Mouse (Mus musculus) forebrain, postnatal 0 days (tissue): ENCODE measurements around the gene Dppa4. TPM values are rescaled to one million over a fixed set of nuclear protein-coding genes. Genes with fewer than 3 reads are reported as not detected.
A peak's percentile ranks its signal among the peaks of the same experiment; 100 is the strongest.

Source experiments
- ATAC-seq: fragments of 200-750 bp; cut with Nextera tagmentation; 2 replicates; pipeline ENCODE4 v1.8.0; 2017; ENCODE audit warnings: mild to moderate bottlenecking, moderate library complexity
- DNase-seq: peaks from one replicate; pipeline ENCODE4 v3.0.0-alpha.2; 2015
- H3K27ac ChIP-seq: fragments of 300-500 bp; sonication (generic); 2 replicates; pipeline ENCODE4 v1.5.1; 2014; ENCODE audit warnings: low read depth, mild to moderate bottlenecking, antibody characterized with exemption, low read length, moderate library complexity, mixed read lengths
- H3K27me3 ChIP-seq: fragments of 300-500 bp; sonication (generic); 2 replicates; pipeline ENCODE4 v1.6.1; 2014; ENCODE audit warnings: mild to moderate bottlenecking, low read length, mixed read lengths; ENCODE audit not compliant: insufficient read depth
- H3K36me3 ChIP-seq: fragments of 300-500 bp; sonication (generic); 2 replicates; pipeline ENCODE4 v1.6.1; 2014; ENCODE audit warnings: mild to moderate bottlenecking, moderate library complexity; ENCODE audit not compliant: insufficient read depth
- H3K4me1 ChIP-seq: fragments of 300-500 bp; sonication (generic); 2 replicates; pipeline ENCODE4 v1.6.1; 2014; ENCODE audit warnings: antibody characterized with exemption; ENCODE audit not compliant: insufficient read depth
- H3K4me2 ChIP-seq: fragments of 300-500 bp; sonication (generic); 2 replicates; pipeline ENCODE4 v1.6.1; 2014; ENCODE audit warnings: low read depth, mild to moderate bottlenecking, moderate library complexity
- H3K4me3 ChIP-seq: fragments of 300-500 bp; sonication (generic); 2 replicates; pipeline ENCODE4 v1.5.1; 2014; ENCODE audit warnings: low read depth, low read length, mixed read lengths
- H3K9ac ChIP-seq: fragments of 300-500 bp; sonication (generic); 2 replicates; pipeline ENCODE4 v1.6.1; 2014; ENCODE audit warnings: mild to moderate bottlenecking
- H3K9me3 ChIP-seq: fragments of 300-500 bp; sonication (generic); 2 replicates; pipeline ENCODE4 v1.6.1; 2016; ENCODE audit warnings: low read length
- CTCF ChIP-seq: sonication (generic); IDR thresholded peaks from 2 replicates; pipeline ENCODE4 v1.5.1; 2016; ENCODE audit warnings: antibody characterized with exemption, control low read depth, low read depth
- WGBS: fragments of 180-500 bp; shearing (Covaris S2); extraction: QIAGEN DNeasy Blood & Tissue Kit; methylation state at CpG from one replicate; pipeline ENCODE4 v1.1.7; 2014; 5-methylcytosine and 5-hydroxymethylcytosine counted together
- polyA plus RNA-seq: library from polyadenylated mRNA; unstranded; fragments of >200 nt; fragmentation: Nextera tagmentation; extraction: Ambion mirVana; gene quantifications from 2 replicates; pipeline ENCODE4 v1.2.1, GENCODE M21; 2015
- total RNA-seq: library from RNA; depleted of rRNA; stranded (reverse); fragments of >200 nt; gene quantifications from 2 replicates; pipeline ENCODE4 v1.2.3, GENCODE M21; 2014; rRNA removed

Gene Dppa4
- total and polyA plus RNA-seq, 2 experiments from 2014 or later = not detected

- no peaks in the 10 kb centered on the region for H3K9me3 ChIP-seq
- no peaks in the 10 kb centered on the region for H3K36me3 ChIP-seq
- no peak overlapping the region for H3K4me3 ChIP-seq
- DNase-seq (peak; percentile 9), ATAC-seq (peak; percentile 38; the same call in 1 of the 2 replicates)
- WGBS = 62% methylated on average over 6 of the region's 6 CpGs
- H3K9ac ChIP-seq = no peak overlapping the region
- no peak overlapping the region for H3K4me2 ChIP-seq
- H3K27ac ChIP-seq = no peak overlapping the region
- TF ChIP-seq CTCF = no peak
- no peaks in the 10 kb centered on the region for H3K4me1 ChIP-seq
- no peaks in the 10 kb centered on the region for H3K27me3 ChIP-seq
These were observed 39.6 kb downstream of the Dppa4 start for GRCm38 (mm10) chr16:48323133-48323532.

- 89% methylated on average over 8 of the region's 8 CpGs for WGBS
- no peak for DNase-seq
- Histone ChIP-seq H3K36me3 (no peaks in the 10 kb centered on the region), H3K4me2 (no peak overlapping the region), H3K9ac (no peak overlapping the region), H3K27ac (no peak overlapping the region), H3K4me3 (no peak overlapping the region), H3K4me1 (no peaks in the 10 kb centered on the region), H3K27me3 (no peaks in the 10 kb centered on the region), H3K9me3 (no peaks in the 10 kb centered on the region)
- no peak for TF ChIP-seq CTCF
- ATAC-seq = peak; percentile 23; the same call in 1 of the 2 replicates
These were observed 40.2 kb downstream of the Dppa4 start for GRCm38 (mm10) chr16:48323602-48324345.

DNA sequence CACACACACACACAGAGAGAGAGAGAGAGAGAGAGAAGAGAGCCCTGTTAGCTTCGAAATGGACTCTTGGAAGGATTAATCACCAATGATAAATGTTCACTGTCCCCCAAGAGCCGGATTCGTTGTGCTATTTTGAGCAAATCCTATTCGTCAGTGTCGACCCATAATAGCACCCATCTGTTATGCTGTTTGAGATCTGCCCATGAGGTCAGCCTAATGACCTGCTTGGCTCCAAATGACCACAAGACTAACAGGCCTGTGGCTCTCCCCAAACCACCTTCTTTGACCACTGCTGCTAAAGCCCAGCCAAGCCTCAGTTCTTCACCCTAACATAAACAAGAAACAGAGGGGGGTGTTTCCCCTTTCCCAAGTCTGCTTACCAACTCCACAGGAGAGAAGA is 43.4 kb downstream of the Dppa4 start:
- Histone ChIP-seq H3K9me3 (no peaks in the 10 kb centered on the region), H3K4me2 (no peak overlapping the region), H3K4me1 (no peaks in the 10 kb centered on the region), H3K27ac (no peak overlapping the region), H3K36me3 (no peaks in the 10 kb centered on the region), H3K9ac (no peak overlapping the region), H3K27me3 (no peaks in the 10 kb centered on the region), H3K4me3 (no peak overlapping the region)
- no peak for ATAC-seq
- no peak for TF ChIP-seq CTCF
- WGBS = 87% methylated on average over 5 of the region's 5 CpGs
- no peak for DNase-seq

DNA sequence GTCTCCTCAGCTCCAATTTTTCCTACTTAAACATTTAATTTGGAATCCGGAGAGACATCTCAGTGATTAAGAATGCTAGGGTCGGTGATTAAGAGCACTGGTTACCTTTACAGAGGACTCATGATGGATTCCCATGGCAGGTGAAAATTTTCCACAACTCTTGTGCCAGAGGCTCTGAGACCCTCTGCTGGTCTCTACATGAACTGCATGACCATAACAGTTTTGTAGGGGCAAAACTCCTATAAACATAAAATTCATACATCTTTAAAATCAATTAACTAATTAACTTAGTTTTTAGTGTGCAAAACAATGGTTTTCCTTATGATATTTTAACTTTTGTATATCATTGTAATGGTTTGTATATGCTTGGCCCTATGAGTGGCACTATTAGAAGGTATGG is 44.9 kb downstream of the Dppa4 start:
- DNase-seq = no peak
- Histone ChIP-seq H3K4me3 (no peak overlapping the region), H3K27me3 (no peaks in the 10 kb centered on the region), H3K9me3 (no peaks in the 10 kb centered on the region), H3K4me2 (no peak overlapping the region), H3K9ac (no peak overlapping the region), H3K4me1 (no peaks in the 10 kb centered on the region), H3K27ac (no peak overlapping the region), H3K36me3 (no peaks in the 10 kb centered on the region)
- 90% methylated on average over 2 of the region's 2 CpGs for WGBS
- ATAC-seq = no peak
- TF ChIP-seq CTCF = no peak

GRCm38 (mm10) chr16:48331822-48332221 is 48.3 kb downstream of the Dppa4 start:
- Histone ChIP-seq H3K4me1 (no peaks in the 10 kb centered on the region), H3K9ac (no peak overlapping the region), H3K9me3 (no peaks in the 10 kb centered on the region), H3K27me3 (no peaks in the 10 kb centered on the region), H3K4me3 (no peak overlapping the region), H3K36me3 (no peaks in the 10 kb centered on the region), H3K4me2 (no peak overlapping the region), H3K27ac (no peak overlapping the region)
- TF ChIP-seq CTCF = no peak
- WGBS = 89% methylated on average over 3 of the region's 3 CpGs
- DNase-seq (no peak), ATAC-seq (no peak)

- Histone ChIP-seq H3K9ac (no peak overlapping the region), H3K27me3 (no peaks in the 10 kb centered on the region), H3K4me3 (no peak overlapping the region), H3K36me3 (no peaks in the 10 kb centered on the region), H3K9me3 (no peaks in the 10 kb centered on the region), H3K4me1 (no peaks in the 10 kb centered on the region), H3K4me2 (no peak overlapping the region), H3K27ac (no peak overlapping the region)
- DNase-seq (no peak), ATAC-seq (no peak)
- TF ChIP-seq CTCF = no peak
- 90% methylated on average over 4 of the region's 4 CpGs for WGBS
These were observed 51.8 kb downstream of the Dppa4 start for GRCm38 (mm10) chr16:48335326-48335725.

Other genes with a start within 250 kb of the Dppa4 start
- not detected in 2 replicates for gene Dppa2, start 20.2 kb downstream of the Dppa4 start, total RNA-seq
- not detected in 2 replicates for gene Dppa2, start 20.2 kb downstream of the Dppa4 start, polyA plus RNA-seq
- not detected in 2 replicates for gene Gm5485, start 128.7 kb downstream of the Dppa4 start, total RNA-seq
- gene Gm5485, start 128.7 kb downstream of the Dppa4 start, polyA plus RNA-seq = not detected in 2 replicates
- 0.31 TPM in 1 of 2 replicates, not detected in the other for gene Morc1, start 147.5 kb downstream of the Dppa4 start, total RNA-seq
- 0.06 and 0.10 TPM in 2 replicates for gene Morc1, start 147.5 kb downstream of the Dppa4 start, polyA plus RNA-seq